23 mouse cellular contexts compared by ENCODE assay signal in the genomic region with DNA sequence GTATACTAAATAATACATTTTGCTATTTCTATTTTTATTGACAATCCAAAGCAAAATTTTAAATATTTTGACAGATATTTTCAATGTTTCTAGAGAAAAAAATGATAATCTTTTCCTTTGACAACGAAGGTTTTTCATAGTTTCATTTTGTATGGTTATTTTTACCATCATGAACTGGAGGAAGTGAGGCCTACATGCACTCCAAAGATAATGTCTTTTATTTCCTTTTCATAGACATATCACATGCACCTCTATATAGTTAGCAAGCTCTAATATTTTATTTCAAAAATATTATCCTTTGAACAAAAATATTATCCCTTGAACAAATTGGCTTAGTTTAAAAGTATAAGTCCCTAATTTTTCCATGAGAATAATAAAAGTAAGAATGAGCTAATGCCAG. TPM values are rescaled to one million over a fixed set of nuclear protein-coding genes. Genes with fewer than 3 reads are reported as not detected.
A peak's percentile ranks its signal among the peaks of the same experiment; 100 is the strongest.
DNase-seq lines count a peak whose midpoint lies in the region; ATAC-seq and TF ChIP-seq lines count a peak whose summit lies in the region.
"Had no signal": no experiment of that assay in that cellular context is flagged by ENCODE, and none has a peak within 500 bp of the region (broad histone marks: within the 10 kb centered on the region; RNA-seq: fewer than 3 reads in every experiment).

No protein-coding gene starts in this region.

- H3K27me3 ChIP-seq in heart, adult 2 months (ENCODE audit: control insufficient read depth, insufficient read depth, low read length): no peaks in the 10 kb centered on the region
- no peaks in the 10 kb centered on the region for H3K27me3 ChIP-seq in heart, embryonic 12.5 days (replicated peaks)
- H3K27me3 ChIP-seq in intestine, postnatal 0 days (replicated peaks; ENCODE audit: control insufficient read depth, insufficient read depth, low read length): no peaks in the 10 kb centered on the region
- H3K27me3 ChIP-seq: embryonic facial prominence, embryonic 12.5 days; forebrain, embryonic 13.5 days; forebrain, embryonic 15.5 days; Patski had no signal

- H3K4me3 ChIP-seq in heart, adult 2 months: no peak overlapping the region
- H3K4me3 ChIP-seq in heart, embryonic 12.5 days: no peak overlapping the region
- H3K4me3 ChIP-seq in intestine, postnatal 0 days (ENCODE audit: low read depth, low read length): no peak overlapping the region
- H3K4me3 ChIP-seq: embryonic facial prominence, embryonic 10.5 days; embryonic facial prominence, embryonic 12.5 days; forebrain, embryonic 13.5 days; forebrain, embryonic 15.5 days had no signal

- 48% methylated on average over 1 of the region's 1 CpGs for WGBS in heart, adult 2 months
- WGBS in heart, embryonic 12.5 days: 75% methylated on average over 1 of the region's 1 CpGs
- WGBS in intestine, postnatal 0 days: 69% methylated on average over 1 of the region's 1 CpGs

- H3K9me3 ChIP-seq in heart, embryonic 12.5 days (replicated peaks): no peaks in the 10 kb centered on the region
- H3K9me3 ChIP-seq in intestine, postnatal 0 days (ENCODE audit: control insufficient read depth): no peaks in the 10 kb centered on the region
- H3K9me3 ChIP-seq: embryonic facial prominence, embryonic 10.5 days; embryonic facial prominence, embryonic 12.5 days; forebrain, embryonic 13.5 days; forebrain, embryonic 15.5 days had no signal

- TF ChIP-seq POLR2A in heart, adult 2 months (IDR thresholded peaks at IDR 0.05; ENCODE audit: insufficient read depth, low read depth, low read length): no peak

- no peak for DNase-seq in heart, adult 2 months
- no peak for DNase-seq in lung, postnatal 14 days
- DNase-seq: adrenal gland, adult 8-10 months; adrenal gland, postnatal 14 days; adrenal gland, postnatal 36 days; cerebellum, adult 18-20 months; cerebellum, adult 8-10 months; cerebellum, adult 9-11 months; cerebellum, postnatal 14 days; cerebellum, postnatal 36 days; forebrain, postnatal 0 days had no signal

- TF ChIP-seq EP300 in heart, adult 2 months (IDR thresholded peaks at IDR 0.05; ENCODE audit: insufficient read depth, low read depth, low read length): no peak

- H3K4me1 ChIP-seq in heart, adult 2 months (ENCODE audit: control insufficient read depth, insufficient read depth, low read length): peaks cover 1% of the 10 kb centered on the region; the same call in 1 of the 2 replicates
- H3K4me1 ChIP-seq in heart, embryonic 12.5 days (replicated peaks): no peaks in the 10 kb centered on the region
- H3K4me1 ChIP-seq in intestine, postnatal 0 days (replicated peaks; ENCODE audit: control insufficient read depth, insufficient read depth, low read length): no peaks in the 10 kb centered on the region
- H3K4me1 ChIP-seq: embryonic facial prominence, embryonic 10.5 days; embryonic facial prominence, embryonic 12.5 days; forebrain, embryonic 13.5 days; forebrain, embryonic 15.5 days had no signal

- H3K36me3 ChIP-seq in heart, adult 2 months (ENCODE audit: control insufficient read depth, insufficient read depth, low read length): no peaks in the 10 kb centered on the region; the same call in 1 of the 2 replicates
- no peaks in the 10 kb centered on the region for H3K36me3 ChIP-seq in heart, embryonic 12.5 days
- H3K36me3 ChIP-seq in intestine, postnatal 0 days (ENCODE audit: control insufficient read depth, insufficient read depth): no peaks in the 10 kb centered on the region
- H3K36me3 ChIP-seq: embryonic facial prominence, embryonic 10.5 days; embryonic facial prominence, embryonic 12.5 days; forebrain, embryonic 15.5 days had no signal

- H3K79me2 ChIP-seq in heart, adult 2 months (replicated peaks; ENCODE audit: control insufficient read depth, insufficient read depth, low read length): no peaks in the 10 kb centered on the region

- no peak overlapping the region for H3K4me2 ChIP-seq in heart, embryonic 12.5 days
- H3K4me2 ChIP-seq in intestine, postnatal 0 days (replicated peaks; ENCODE audit: low read depth): no peak overlapping the region
- H3K4me2 ChIP-seq: embryonic facial prominence, embryonic 12.5 days; forebrain, embryonic 13.5 days; forebrain, embryonic 15.5 days had no signal

- peak overlapping the region; percentile 11 for H3K27ac ChIP-seq in heart, adult 2 months
- H3K27ac ChIP-seq in heart, embryonic 12.5 days (ENCODE audit: poor library complexity, severe bottlenecking): no peak overlapping the region
- H3K27ac ChIP-seq in intestine, postnatal 0 days (ENCODE audit: low read depth, low read length): no peak overlapping the region
- H3K27ac ChIP-seq: embryonic facial prominence, embryonic 10.5 days; embryonic facial prominence, embryonic 12.5 days; forebrain, embryonic 13.5 days; forebrain, embryonic 15.5 days had no signal

- intact Hi-C loops in heart, adult 2 months (cut with DNase I): no loop called here

- H3K9ac ChIP-seq in heart, adult 2 months (ENCODE audit: low read depth, low read length): no peak overlapping the region
- no peak overlapping the region for H3K9ac ChIP-seq in heart, embryonic 12.5 days
- no peak overlapping the region for H3K9ac ChIP-seq in intestine, postnatal 0 days (ENCODE audit: low read depth, low read length)
- H3K9ac ChIP-seq: embryonic facial prominence, embryonic 12.5 days; forebrain, embryonic 13.5 days; forebrain, embryonic 15.5 days; forebrain, postnatal 0 days had no signal

- no peak for ATAC-seq in heart, embryonic 12.5 days (ENCODE audit: insufficient number of reproducible peaks, low FRiP score)
- ATAC-seq in common myeloid progenitor, adult 5-6 weeks (replicated peaks; ENCODE audit: low read depth, poor library complexity, severe bottlenecking): peak; percentile 93
- 0 out of 2 replicates have a peak, but pooled peaks have one; percentile 39 for ATAC-seq in megakaryocyte progenitor cell, adult 5-6 weeks (replicated peaks; ENCODE audit: poor library complexity)
- no peak for ATAC-seq in intestine, postnatal 0 days
- ATAC-seq: activated CD4-positive, CD25-positive, alpha-beta regulatory T cell, adult 4 months; forebrain, embryonic 13.5 days; forebrain, embryonic 15.5 days; forebrain, postnatal 0 days; Patski had no signal

- no peak for TF ChIP-seq CTCF in heart, adult 2 months (IDR thresholded peaks at IDR 0.05)
- no peak for TF ChIP-seq CTCF in intestine, postnatal 0 days (IDR thresholded peaks at IDR 0.05; ENCODE audit: low read depth)

RNA-seq across cellular contexts. Expression of a gene that starts 17.5 kb away (rescaled TPM):
- total RNA-seq in heart, adult 2 months (2021): not detected
- polyA plus RNA-seq in heart, adult 2 months (2012; rRNA removed): not detected in 2 replicates
- 0.08 TPM in 1 of 2 replicates, not detected in the other for polyA plus RNA-seq in heart, embryonic 12.5 days (2016; fragmentation: Nextera tagmentation; extraction: Ambion mirVana)
- 0.05 TPM in 1 of 2 replicates, not detected in the other for total RNA-seq in common myeloid progenitor, adult 5-6 weeks (2017)
- 0.52 and 0.90 TPM in 2 replicates for total RNA-seq in megakaryocyte progenitor cell, adult 5-6 weeks (2015)
- 0.14 and 0.50 TPM in 2 replicates for total RNA-seq in megakaryocyte progenitor cell, adult 5-6 weeks (2017)
- 0.07 and 0.09 TPM in 2 replicates for polyA plus RNA-seq in intestine, postnatal 0 days (2015; fragmentation: Nextera tagmentation; extraction: Ambion mirVana)
- total RNA-seq: adrenal gland, adult 18-20 months; adrenal gland, postnatal 14 days; adrenal gland, postnatal 36 days had no signal
- polyA plus RNA-seq: activated CD4-positive, CD25-positive, alpha-beta regulatory T cell, adult 4 months; C2C12; Patski had no signal

RNA-seq across cellular contexts. Expression of a gene that starts 24.1 kb away (rescaled TPM):
- total RNA-seq in heart, adult 2 months (2021): 1 to 10 TPM; 3.5 to 4.0 TPM
- 2.4 and 3.7 TPM in 2 replicates for polyA plus RNA-seq in heart, adult 2 months (2012; rRNA removed)
- 3.0 and 3.5 TPM in 2 replicates for polyA plus RNA-seq in heart, embryonic 12.5 days (2016; fragmentation: Nextera tagmentation; extraction: Ambion mirVana)
- total RNA-seq in common myeloid progenitor, adult 5-6 weeks (2017): 14.1 and 15.0 TPM in 2 replicates
- 12.6 and 13.4 TPM in 2 replicates for total RNA-seq in megakaryocyte progenitor cell, adult 5-6 weeks (2015)
- total RNA-seq in megakaryocyte progenitor cell, adult 5-6 weeks (2017): 10.1 and 14.7 TPM in 2 replicates
- 2.3 and 3.1 TPM in 2 replicates for polyA plus RNA-seq in intestine, postnatal 0 days (2015; fragmentation: Nextera tagmentation; extraction: Ambion mirVana)

RNA-seq across cellular contexts. Expression of a gene that starts 24.2 kb away (rescaled TPM):
- 10 to 100 TPM; 10.3 to 11.1 TPM for total RNA-seq in heart, adult 2 months (2021)
- 5.0 and 9.6 TPM in 2 replicates for polyA plus RNA-seq in heart, adult 2 months (2012; rRNA removed)
- 10.1 and 13.1 TPM in 2 replicates for polyA plus RNA-seq in heart, embryonic 12.5 days (2016; fragmentation: Nextera tagmentation; extraction: Ambion mirVana)
- total RNA-seq in common myeloid progenitor, adult 5-6 weeks (2017): 44.8 and 56.8 TPM in 2 replicates
- total RNA-seq in megakaryocyte progenitor cell, adult 5-6 weeks (2015): 26.1 and 33.4 TPM in 2 replicates
- 37.1 and 42.2 TPM in 2 replicates for total RNA-seq in megakaryocyte progenitor cell, adult 5-6 weeks (2017)
- 3.9 and 4.0 TPM in 2 replicates for polyA plus RNA-seq in intestine, postnatal 0 days (2015; fragmentation: Nextera tagmentation; extraction: Ambion mirVana)

RNA-seq across cellular contexts. Expression of a gene that starts 55.8 kb away (rescaled TPM):
- total RNA-seq in heart, adult 2 months (2021): 10 to 100 TPM; 10.9 to 14.9 TPM
- polyA plus RNA-seq in heart, adult 2 months (2012; rRNA removed): 4.4 and 8.4 TPM in 2 replicates
- 21.3 and 22.7 TPM in 2 replicates for polyA plus RNA-seq in heart, embryonic 12.5 days (2016; fragmentation: Nextera tagmentation; extraction: Ambion mirVana)
- 23.2 and 92.9 TPM in 2 replicates for total RNA-seq in common myeloid progenitor, adult 5-6 weeks (2017)
- 14.9 and 27.3 TPM in 2 replicates for total RNA-seq in megakaryocyte progenitor cell, adult 5-6 weeks (2015)
- total RNA-seq in megakaryocyte progenitor cell, adult 5-6 weeks (2017): 11.3 and 14.8 TPM in 2 replicates
- polyA plus RNA-seq in intestine, postnatal 0 days (2015; fragmentation: Nextera tagmentation; extraction: Ambion mirVana): 16.6 and 16.7 TPM in 2 replicates

Comparison
In these comparisons a context has a peak if more than half of its experiments do, and no peak if none do; other contexts are left out.
1. ATAC-seq: peak in common myeloid progenitor, adult 5-6 weeks (single experiment) and megakaryocyte progenitor cell, adult 5-6 weeks (single experiment); none in heart, embryonic 12.5 days (single experiment) and intestine, postnatal 0 days (single experiment).